Mouse (Mus musculus) lung, postnatal 0 days (tissue): ENCODE measurements at regions not wholly inside any gene's neighbourhood (a gene's known extent, or its start where the extent isn't known, plus 50 kb on each side); places are given as distances from the start of the nearest gene placed in this dataset.

Experiments used
- ATAC-seq: fragments of 200-750 bp; cut with Nextera tagmentation; 2 replicates; pipeline ENCODE4 v1.8.0; 2017; ENCODE audit warnings: moderate library complexity
- DNase-seq: peaks from one replicate; pipeline ENCODE4 v3.0.0-alpha.2; 2016; ENCODE audit warnings: low spot score
- H3K27ac ChIP-seq: fragments of 300-500 bp; sonication (generic); 2 replicates; pipeline ENCODE4 v1.5.1; 2014; ENCODE audit warnings: antibody characterized with exemption, mild to moderate bottlenecking, low read length, mixed read lengths
- H3K27me3 ChIP-seq: fragments of 300-500 bp; sonication (generic); replicated peaks from 2 replicates; pipeline ENCODE4 v1.6.1; 2014; ENCODE audit warnings: low read length, mixed read lengths; ENCODE audit not compliant: insufficient read depth
- H3K36me3 ChIP-seq: fragments of 300-500 bp; sonication (generic); 2 replicates; pipeline ENCODE4 v1.6.1; 2014; ENCODE audit warnings: low read length, mixed read lengths; ENCODE audit not compliant: insufficient read depth
- H3K4me1 ChIP-seq: fragments of 300-500 bp; sonication (generic); 2 replicates; pipeline ENCODE4 v1.6.1; 2014; ENCODE audit warnings: antibody characterized with exemption, low read depth, low read length, mixed read lengths; ENCODE audit not compliant: insufficient read depth
- H3K4me2 ChIP-seq: fragments of 300-500 bp; sonication (generic); replicated peaks from 2 replicates; pipeline ENCODE4 v1.6.1; 2014; ENCODE audit warnings: low read depth, mild to moderate bottlenecking, low read length, moderate library complexity, mixed read lengths
- H3K4me3 ChIP-seq: fragments of 300-500 bp; sonication (generic); 2 replicates; pipeline ENCODE4 v1.5.1; 2014; ENCODE audit warnings: low read depth, low read length
- H3K9ac ChIP-seq: fragments of 300-500 bp; sonication (generic); replicated peaks from 2 replicates; pipeline ENCODE4 v1.6.1; 2014; ENCODE audit warnings: low read depth, mild to moderate bottlenecking
- H3K9me3 ChIP-seq: fragments of 300-500 bp; sonication (generic); 2 replicates; pipeline ENCODE4 v1.6.1; 2016; ENCODE audit warnings: low read length, mixed read lengths
- CTCF ChIP-seq: IDR thresholded peaks from 2 replicates; pipeline ENCODE4 v1.5.1; 2016; ENCODE audit warnings: antibody characterized with exemption, mild to moderate bottlenecking
- EP300 ChIP-seq: IDR thresholded peaks from 2 replicates; pipeline ENCODE4 v1.6.1; 2016; ENCODE audit warnings: antibody characterized with exemption, mild to moderate bottlenecking, control low read depth
- WGBS: fragments of 180-500 bp; shearing (Covaris S2); extraction: QIAGEN DNeasy Blood & Tissue Kit; methylation state at CpG from one replicate; pipeline ENCODE4 v1.1.7; 2014; 5-methylcytosine and 5-hydroxymethylcytosine counted together

DNA sequence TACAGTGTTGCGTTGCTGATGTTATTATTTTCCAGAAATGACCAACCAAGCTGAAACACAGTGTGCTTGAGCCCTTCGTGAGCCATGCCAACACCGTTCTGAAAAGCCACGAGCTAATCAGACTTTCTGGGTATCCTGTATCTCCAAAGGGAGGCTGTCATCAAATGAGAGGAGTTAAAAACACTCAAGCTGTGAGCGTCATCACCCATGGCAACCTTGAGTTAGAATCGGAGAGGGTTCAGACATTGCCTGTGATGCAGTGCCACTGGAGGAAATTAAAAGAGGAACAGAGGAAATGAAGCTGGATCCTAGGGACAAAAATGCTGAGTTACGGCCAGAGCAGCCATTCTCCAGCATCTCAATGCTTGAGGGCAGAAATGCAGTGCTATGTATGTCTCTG is 838.6 kb downstream of the Ntrk3 start:
- WGBS, result 64% methylated on average over 7 of the region's 7 CpGs
- no peak overlapping the region for H3K9ac ChIP-seq
- H3K36me3 ChIP-seq, result no peaks in the 10 kb centered on the region
- DNase-seq, result no peak
- no peaks in the 10 kb centered on the region for H3K9me3 ChIP-seq
- H3K4me3 ChIP-seq, result no peak overlapping the region
- H3K4me2 ChIP-seq, result no peak overlapping the region
- H3K27ac ChIP-seq, result no peak overlapping the region
- no peak for ATAC-seq
- TF ChIP-seq CTCF, result no peak
- H3K4me1 ChIP-seq, result no peaks in the 10 kb centered on the region
- H3K27me3 ChIP-seq, result no peaks in the 10 kb centered on the region

GRCm38 (mm10) chr7:77888543-77888942 is 849.3 kb downstream of the Ntrk3 start:
- no peaks in the 10 kb centered on the region for H3K9me3 ChIP-seq
- H3K4me3 ChIP-seq, result no peak overlapping the region
- no peak for TF ChIP-seq CTCF
- TF ChIP-seq EP300, result no peak
- no peak overlapping the region for H3K27ac ChIP-seq
- 66% methylated on average over 2 of the region's 2 CpGs for WGBS
- H3K4me1 ChIP-seq, result no peaks in the 10 kb centered on the region
- ATAC-seq, result no peak
- H3K9ac ChIP-seq, result no peak overlapping the region
- DNase-seq, result no peak
- no peaks in the 10 kb centered on the region for H3K36me3 ChIP-seq
- no peak overlapping the region for H3K4me2 ChIP-seq
- H3K27me3 ChIP-seq, result no peaks in the 10 kb centered on the region

GRCm38 (mm10) chr7:77882605-77883354 is 855.0 kb downstream of the Ntrk3 start:
- ATAC-seq (no peak), DNase-seq (no peak)
- H3K9ac ChIP-seq, result no peak overlapping the region
- no peak overlapping the region for H3K27ac ChIP-seq
- H3K27me3 ChIP-seq, result no peaks in the 10 kb centered on the region
- H3K4me1 ChIP-seq, result no peaks in the 10 kb centered on the region
- TF ChIP-seq CTCF, result no peak
- TF ChIP-seq EP300, result no peak
- H3K4me2 ChIP-seq, result no peak overlapping the region
- no peaks in the 10 kb centered on the region for H3K9me3 ChIP-seq
- WGBS, result 86% methylated on average over 5 of the region's 5 CpGs
- no peak overlapping the region for H3K4me3 ChIP-seq
- no peaks in the 10 kb centered on the region for H3K36me3 ChIP-seq

DNA sequence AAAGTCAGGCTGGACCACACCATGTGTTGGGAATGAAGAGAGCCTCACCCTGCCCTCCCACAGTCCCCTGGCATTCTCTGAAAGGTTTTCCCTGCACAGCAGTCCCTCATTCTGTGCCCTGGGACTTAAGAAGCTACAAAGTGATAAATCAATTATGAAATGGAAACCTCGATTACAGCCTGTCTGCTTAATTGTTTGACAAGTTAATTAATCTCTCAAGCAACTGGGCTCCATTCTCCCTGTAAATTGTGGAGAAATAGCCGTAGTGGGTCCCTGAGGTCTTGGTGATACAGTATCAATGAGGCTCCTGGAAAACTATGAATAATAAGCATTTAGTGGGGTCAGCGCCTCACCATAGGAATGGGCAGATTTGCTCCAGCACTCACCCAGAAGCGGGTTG is 870.3 kb downstream of the Ntrk3 start:
- no peaks in the 10 kb centered on the region for H3K36me3 ChIP-seq
- ATAC-seq (no peak), DNase-seq (no peak)
- no peaks in the 10 kb centered on the region for H3K9me3 ChIP-seq
- no peak overlapping the region for H3K27ac ChIP-seq
- no peak overlapping the region for H3K4me2 ChIP-seq
- H3K27me3 ChIP-seq, result no peaks in the 10 kb centered on the region
- H3K4me3 ChIP-seq, result no peak overlapping the region
- H3K9ac ChIP-seq, result no peak overlapping the region
- H3K4me1 ChIP-seq, result no peaks in the 10 kb centered on the region
- WGBS, result 50% methylated on average over 4 of the region's 4 CpGs
- no peak for TF ChIP-seq CTCF
- TF ChIP-seq EP300, result no peak

- no peak overlapping the region for H3K4me2 ChIP-seq
These were observed 876.0 kb downstream of the Ntrk3 start for GRCm38 (mm10) chr7:77861841-77862240.

DNA sequence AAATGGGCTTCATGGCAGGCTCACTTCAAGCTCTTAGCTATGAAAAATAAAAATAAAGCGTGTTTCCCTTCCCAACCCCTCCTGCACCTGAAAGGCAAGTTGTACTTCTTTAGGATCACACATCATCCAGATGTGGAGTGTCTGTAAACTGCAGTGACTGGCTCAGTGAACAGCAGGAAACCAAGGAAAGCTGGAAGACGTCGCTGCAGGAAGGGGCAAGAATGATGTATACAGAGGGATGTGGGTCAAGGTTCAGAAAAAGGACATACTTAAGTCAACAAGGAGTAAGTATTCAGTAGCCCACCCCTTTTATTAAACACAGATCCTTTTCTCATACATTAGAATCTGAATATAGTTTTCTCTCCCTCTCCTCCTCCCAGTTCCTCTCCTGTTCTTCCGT is 879.4 kb downstream of the Ntrk3 start:
- no peak overlapping the region for H3K4me2 ChIP-seq
- WGBS, result 31% methylated on average over 4 of the region's 4 CpGs
- no peaks in the 10 kb centered on the region for H3K4me1 ChIP-seq
- H3K27me3 ChIP-seq, result no peaks in the 10 kb centered on the region
- no peaks in the 10 kb centered on the region for H3K36me3 ChIP-seq
- TF ChIP-seq EP300 (no peak), CTCF (no peak)
- H3K4me3 ChIP-seq, result no peak overlapping the region
- ATAC-seq (no peak), DNase-seq (no peak)
- H3K27ac ChIP-seq, result no peak overlapping the region
- H3K9ac ChIP-seq, result no peak overlapping the region
- H3K9me3 ChIP-seq, result no peaks in the 10 kb centered on the region

More at GRCm38 (mm10) chr7:77861841-77862240, 876.0 kb downstream of the Ntrk3 start:
- H3K27ac ChIP-seq, result no peak overlapping the region
- DNase-seq (no peak), ATAC-seq (no peak)
- H3K27me3 ChIP-seq, result no peaks in the 10 kb centered on the region
- no peak overlapping the region for H3K4me3 ChIP-seq
- no peaks in the 10 kb centered on the region for H3K4me1 ChIP-seq
- H3K36me3 ChIP-seq, result no peaks in the 10 kb centered on the region
- no peaks in the 10 kb centered on the region for H3K9me3 ChIP-seq
- 82% methylated on average over 8 of the region's 8 CpGs for WGBS
- TF ChIP-seq CTCF (no peak), EP300 (no peak)
- H3K9ac ChIP-seq, result no peak overlapping the region

DNA sequence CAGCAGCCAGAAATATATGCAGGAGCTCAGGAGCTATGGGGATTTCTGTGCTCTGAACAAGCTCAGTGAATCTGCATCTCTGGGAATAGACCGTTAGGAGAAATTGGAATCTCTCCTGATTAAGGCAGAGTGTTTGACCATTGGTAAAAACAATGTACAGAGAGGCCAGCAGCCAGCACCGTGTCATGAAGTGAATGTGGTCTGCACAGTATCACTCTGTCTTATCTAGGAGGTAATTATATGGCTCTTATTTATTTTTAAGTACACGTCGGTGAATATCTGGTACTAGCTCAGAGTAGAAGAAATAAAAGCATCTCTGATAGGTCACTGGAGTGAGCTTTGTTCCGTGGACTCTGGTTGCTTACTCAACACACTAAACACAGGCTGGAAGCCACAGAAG is 879.8 kb downstream of the Ntrk3 start:
- Histone ChIP-seq H3K27ac (no peak overlapping the region), H3K9me3 (no peaks in the 10 kb centered on the region), H3K27me3 (no peaks in the 10 kb centered on the region), H3K4me1 (no peaks in the 10 kb centered on the region), H3K4me3 (no peak overlapping the region), H3K9ac (no peak overlapping the region), H3K36me3 (no peaks in the 10 kb centered on the region), H3K4me2 (no peak overlapping the region)
- no peak for ATAC-seq
- DNase-seq, result no peak
- TF ChIP-seq EP300, result no peak
- no peak for TF ChIP-seq CTCF
- WGBS, result 34% methylated on average over 5 of the region's 5 CpGs
